Mouse (Mus musculus) liver, embryonic 11.5 days (tissue): Measurements from ENCODE around the gene Osbpl8. TPM values are rescaled to one million over a fixed set of nuclear protein-coding genes. Genes with fewer than 3 reads are reported as not detected.

Source experiments
- ATAC-seq: fragments of 200-750 bp; cut with Nextera tagmentation; replicated peaks from 2 replicates; pipeline ENCODE4 v1.8.0; 2017; ENCODE audit warnings: moderate number of reproducible peaks, mild to moderate bottlenecking, moderate TSS enrichment, moderate library complexity; ENCODE audit not compliant: low FRiP score
- DNase-seq: peaks from one replicate; pipeline ENCODE4 v3.0.0-alpha.2; 2017; ENCODE audit warnings: low spot score
- H3K27ac ChIP-seq: fragments of 300-500 bp; sonication (generic); 2 replicates; pipeline ENCODE4 v1.5.1; 2014; ENCODE audit warnings: mild to moderate bottlenecking, low read depth, low read length, control low read depth
- H3K27me3 ChIP-seq: fragments of 300-500 bp; sonication (generic); replicated peaks from 2 replicates; pipeline ENCODE4 v1.6.1; 2014; ENCODE audit warnings: low read length, mixed read lengths; ENCODE audit not compliant: control insufficient read depth, insufficient read depth
- H3K36me3 ChIP-seq: fragments of 300-500 bp; sonication (generic); 2 replicates; pipeline ENCODE4 v1.6.1; 2014; ENCODE audit warnings: mild to moderate bottlenecking, low read length, moderate library complexity, mixed read lengths; ENCODE audit not compliant: control insufficient read depth, insufficient read depth
- H3K4me1 ChIP-seq: fragments of 300-500 bp; sonication (generic); replicated peaks from 2 replicates; pipeline ENCODE4 v1.6.1; 2014; ENCODE audit warnings: low read length, mixed read lengths; ENCODE audit not compliant: control insufficient read depth, insufficient read depth
- H3K4me2 ChIP-seq: fragments of 300-500 bp; sonication (generic); 2 replicates; pipeline ENCODE4 v1.6.1; 2014; ENCODE audit warnings: mild to moderate bottlenecking, control low read depth, moderate library complexity
- H3K4me3 ChIP-seq: fragments of 300-500 bp; sonication (generic); 2 replicates; pipeline ENCODE4 v1.5.1; 2014; ENCODE audit warnings: low read depth, low read length, control low read depth
- H3K9ac ChIP-seq: fragments of 300-500 bp; sonication (generic); 2 replicates; pipeline ENCODE4 v1.6.1; 2014; ENCODE audit warnings: low read depth, low read length, control low read depth
- H3K9me3 ChIP-seq: fragments of 300-500 bp; sonication (generic); 2 replicates; pipeline ENCODE4 v1.6.1; 2016; ENCODE audit warnings: low read length, inconsistent platforms, mixed read lengths; ENCODE audit not compliant: control insufficient read depth
- whole genome bisulfite sequencing: fragments of 180-500 bp; shearing (Covaris S2); extraction: QIAGEN DNeasy Blood & Tissue Kit; methylation state at CpG from one replicate; pipeline ENCODE4 v1.1.7; 2014; 5-methylcytosine and 5-hydroxymethylcytosine counted together
- polyA plus RNA-seq: library from polyadenylated mRNA; unstranded; fragments of >200 nt; fragmentation: Nextera tagmentation; extraction: Ambion mirVana; gene quantifications from 2 replicates; pipeline ENCODE4 v1.2.1, GENCODE M21; 2014

Gene Osbpl8
- polyA plus RNA-seq, 1 experiment from 2014 or later, result 11.2 TPM

DNA sequence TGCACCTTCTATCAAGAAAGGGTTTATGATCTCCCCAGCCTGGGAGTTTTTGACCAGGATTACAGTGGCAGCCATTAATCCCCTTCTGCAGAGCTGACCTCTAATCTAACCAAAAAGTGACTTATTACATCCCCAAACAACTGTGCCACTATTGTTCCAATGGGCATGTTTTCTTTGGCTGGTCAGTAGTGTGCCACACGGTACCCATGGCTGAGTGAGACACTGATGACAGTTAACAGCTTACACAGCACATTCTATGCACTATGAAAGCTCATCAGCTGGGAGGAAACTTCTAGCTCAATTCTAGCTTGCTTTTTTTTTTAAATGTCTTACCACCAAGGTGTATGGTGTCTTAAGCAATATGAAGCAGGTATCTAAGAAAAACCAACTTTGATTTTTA, 25.4 kb upstream of the Osbpl8 start:
- no peak overlapping the region for H3K4me2 ChIP-seq
- no peak overlapping the region for H3K27ac ChIP-seq
- no peaks in the 10 kb centered on the region for H3K27me3 ChIP-seq
- H3K36me3 ChIP-seq, result no peaks in the 10 kb centered on the region
- no peaks in the 10 kb centered on the region for H3K4me1 ChIP-seq
- H3K9me3 ChIP-seq, result no peaks in the 10 kb centered on the region
- WGBS, result 76% methylated on average over 1 of the region's 1 CpGs
- no peak for DNase-seq
- no peak overlapping the region for H3K4me3 ChIP-seq
- no peak overlapping the region for H3K9ac ChIP-seq
- no peak for ATAC-seq

DNA sequence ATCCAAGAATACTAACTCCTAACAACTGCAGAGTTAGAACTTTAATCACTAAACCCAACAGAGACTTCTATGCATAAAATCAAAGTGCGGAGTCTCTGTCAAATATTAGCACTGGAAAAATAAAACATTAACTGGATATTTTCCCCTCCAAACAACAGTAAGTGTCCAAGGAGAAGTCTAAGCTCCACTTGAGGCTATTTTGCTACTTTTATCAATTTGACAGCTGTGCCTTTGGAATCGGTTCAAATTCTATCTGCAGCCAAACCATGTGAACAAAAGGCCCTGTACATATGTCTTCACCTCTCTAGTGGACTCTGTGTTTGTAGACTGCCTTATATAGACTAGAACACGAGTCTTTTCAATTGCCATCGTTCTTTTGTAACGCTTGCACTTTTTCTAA, 24.7 kb upstream of the Osbpl8 start:
- ATAC-seq (no peak), DNase-seq (no peak)
- no peak overlapping the region for H3K27ac ChIP-seq
- no peak overlapping the region for H3K4me2 ChIP-seq
- no peaks in the 10 kb centered on the region for H3K9me3 ChIP-seq
- H3K4me1 ChIP-seq, result no peaks in the 10 kb centered on the region
- H3K4me3 ChIP-seq, result no peak overlapping the region
- H3K27me3 ChIP-seq, result no peaks in the 10 kb centered on the region
- 71% methylated on average over 5 of the region's 5 CpGs for WGBS
- H3K36me3 ChIP-seq, result no peaks in the 10 kb centered on the region
- no peak overlapping the region for H3K9ac ChIP-seq

DNA sequence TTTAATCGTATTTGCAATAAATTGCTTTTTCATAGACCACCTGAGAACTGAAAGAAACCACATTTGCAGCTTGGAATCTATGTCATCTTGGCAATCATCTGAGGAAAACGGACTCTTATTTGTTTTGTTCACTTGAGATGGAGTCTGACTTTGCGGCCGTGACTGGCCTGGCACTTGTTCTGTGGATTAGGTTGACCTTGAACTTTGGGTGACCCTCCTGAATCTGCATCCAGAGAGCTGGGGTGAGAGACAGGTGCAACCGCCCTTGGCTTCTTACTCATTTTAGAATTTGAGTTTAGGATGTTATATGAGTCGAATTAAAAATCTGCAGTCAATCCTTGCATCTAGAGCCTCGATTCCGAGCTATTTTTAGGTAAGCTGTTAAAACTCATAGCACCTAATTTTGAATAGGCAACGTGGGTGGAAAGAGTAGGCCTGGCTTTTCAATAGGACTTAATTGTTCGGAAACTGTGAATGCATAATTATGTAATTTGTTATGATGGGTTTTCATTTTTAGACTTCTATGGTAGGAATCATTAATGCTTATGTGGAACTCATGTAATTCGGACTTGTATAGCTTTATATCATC, 20.1 kb upstream of the Osbpl8 start:
- DNase-seq (no peak), ATAC-seq (no peak)
- H3K9ac ChIP-seq, result no peak overlapping the region
- 83% methylated on average over 11 of the region's 11 CpGs for WGBS
- H3K9me3 ChIP-seq, result no peaks in the 10 kb centered on the region
- H3K4me1 ChIP-seq, result no peaks in the 10 kb centered on the region
- no peaks in the 10 kb centered on the region for H3K27me3 ChIP-seq
- H3K27ac ChIP-seq, result no peak overlapping the region
- H3K36me3 ChIP-seq, result no peaks in the 10 kb centered on the region
- H3K4me3 ChIP-seq, result no peak overlapping the region
- H3K4me2 ChIP-seq, result no peak overlapping the region

GRCm38 (mm10) chr10:111149761-111150160, 14.8 kb upstream of the Osbpl8 start:
- Histone ChIP-seq H3K4me3 (no peak overlapping the region), H3K9me3 (no peaks in the 10 kb centered on the region), H3K27me3 (no peaks in the 10 kb centered on the region), H3K9ac (no peak overlapping the region), H3K4me1 (no peaks in the 10 kb centered on the region), H3K36me3 (no peaks in the 10 kb centered on the region), H3K27ac (no peak overlapping the region), H3K4me2 (no peak overlapping the region)
- ATAC-seq (no peak), DNase-seq (no peak)
- WGBS, result 70% methylated on average over 5 of the region's 5 CpGs

DNA sequence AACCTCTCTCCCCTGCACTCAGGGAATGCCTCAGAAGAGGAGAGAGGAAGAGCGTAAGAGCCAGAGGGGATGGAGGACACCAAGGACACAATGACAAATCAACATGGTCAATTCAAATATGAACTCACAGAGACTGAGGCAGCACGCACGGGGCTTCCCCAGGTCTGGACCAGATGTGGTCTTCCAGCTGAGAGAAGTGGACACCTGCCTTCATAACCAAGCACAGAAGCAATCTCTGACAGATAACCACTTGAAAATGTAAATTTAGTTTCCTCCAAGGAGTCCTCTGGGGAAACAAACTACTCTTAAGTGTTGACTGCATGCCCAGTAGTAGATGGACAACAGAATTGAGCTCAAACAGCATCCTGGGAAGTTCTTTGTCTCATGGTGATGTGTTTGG, 9.5 kb upstream of the Osbpl8 start:
- Histone ChIP-seq H3K9me3 (no peaks in the 10 kb centered on the region), H3K4me3 (no peak overlapping the region), H3K27me3 (no peaks in the 10 kb centered on the region), H3K4me2 (no peak overlapping the region), H3K27ac (no peak overlapping the region), H3K9ac (no peak overlapping the region), H3K4me1 (no peaks in the 10 kb centered on the region; the same call in 1 of the 2 replicates), H3K36me3 (no peaks in the 10 kb centered on the region)
- no peak for ATAC-seq
- DNase-seq, result peak; percentile 23
- 94% methylated on average over 3 of the region's 3 CpGs for WGBS

- no peaks in the 10 kb centered on the region; the same call in 1 of the 2 replicates for H3K4me1 ChIP-seq
- H3K27ac ChIP-seq, result no peak overlapping the region
- no peak overlapping the region for H3K9ac ChIP-seq
- no peak overlapping the region for H3K4me2 ChIP-seq
- no peaks in the 10 kb centered on the region for H3K36me3 ChIP-seq
- ATAC-seq (no peak), DNase-seq (peak; percentile 12)
- H3K4me3 ChIP-seq, result no peak overlapping the region
- WGBS, result 68% methylated on average over 7 of the region's 7 CpGs
- H3K27me3 ChIP-seq, result no peaks in the 10 kb centered on the region
- H3K9me3 ChIP-seq, result no peaks in the 10 kb centered on the region
These were observed 9.0 kb upstream of the Osbpl8 start for GRCm38 (mm10) chr10:111155571-111155970.

DNA sequence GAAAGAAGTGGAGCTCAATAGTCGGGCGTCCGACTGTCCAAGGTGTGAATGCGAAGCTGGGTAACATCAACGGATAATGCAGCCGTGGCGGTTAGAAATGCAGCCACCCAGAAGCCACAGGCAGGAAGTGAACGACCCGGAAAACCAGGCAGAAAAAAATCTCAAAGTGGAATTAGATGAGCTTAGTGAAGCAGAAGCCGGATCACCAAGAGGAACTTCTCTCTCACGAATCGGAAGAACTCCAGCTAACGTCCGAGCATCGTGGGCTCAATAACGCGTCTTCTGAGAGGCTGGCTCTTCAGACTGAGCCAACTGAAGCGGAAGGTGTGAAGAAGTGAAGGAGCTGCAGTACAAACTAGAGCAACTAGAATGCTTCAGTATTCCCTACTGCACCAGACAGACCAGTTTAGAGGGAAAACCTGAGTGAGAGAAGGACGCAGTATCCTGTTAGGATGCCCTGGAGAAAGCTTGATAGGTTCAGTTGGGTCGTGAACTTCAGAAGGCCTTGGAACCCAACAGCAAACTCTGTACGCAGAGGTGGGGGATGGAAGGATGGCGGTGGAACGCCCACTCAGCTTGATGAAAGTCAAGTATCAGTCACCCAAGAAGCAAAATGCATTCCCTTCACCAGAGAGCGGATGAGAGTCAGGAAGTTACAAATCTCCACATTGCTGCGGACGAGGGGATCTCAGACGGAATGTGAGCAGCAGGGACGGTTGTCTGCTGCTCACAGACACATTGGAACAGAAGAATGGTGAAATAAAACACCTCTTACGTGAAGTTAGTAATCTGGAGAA, 8.0 kb upstream of the Osbpl8 start:
- 76% methylated on average over 29 of the region's 29 CpGs for WGBS
- peak; percentile 30 for DNase-seq
- no peak overlapping the region for H3K4me3 ChIP-seq
- no peaks in the 10 kb centered on the region for H3K9me3 ChIP-seq
- H3K4me2 ChIP-seq, result 0 out of 2 replicates have a peak overlapping the region, but pooled peaks have one; percentile 14
- no peaks in the 10 kb centered on the region for H3K36me3 ChIP-seq
- H3K9ac ChIP-seq, result no peak overlapping the region
- H3K27ac ChIP-seq, result no peak overlapping the region
- no peaks in the 10 kb centered on the region for H3K27me3 ChIP-seq
- no peak for ATAC-seq
- H3K4me1 ChIP-seq, result no peaks in the 10 kb centered on the region; the same call in 1 of the 2 replicates

DNA sequence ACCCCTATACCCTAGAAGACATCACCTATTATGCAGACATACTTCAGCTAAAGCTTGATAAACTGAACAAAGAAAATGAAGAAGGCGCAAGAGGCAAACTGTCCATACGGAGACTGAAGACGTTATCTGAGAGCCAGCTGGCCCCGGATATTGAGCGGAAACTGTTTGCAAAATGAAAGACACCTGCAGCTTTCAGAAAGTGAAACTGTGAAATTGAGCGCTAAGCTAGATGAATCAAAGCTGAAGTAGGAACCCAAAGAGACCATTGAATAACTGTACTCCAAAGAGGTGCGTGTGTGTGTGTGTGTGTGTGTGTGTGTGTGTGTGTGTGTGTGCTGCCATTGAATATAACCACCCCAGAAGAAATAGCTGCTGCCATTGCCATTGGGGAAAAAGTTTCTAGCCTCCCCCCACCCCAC, 7.3 kb upstream of the Osbpl8 start:
- Histone ChIP-seq H3K9ac (no peak overlapping the region), H3K4me1 (no peaks in the 10 kb centered on the region; the same call in 1 of the 2 replicates), H3K4me2 (no peak overlapping the region), H3K9me3 (no peaks in the 10 kb centered on the region), H3K27me3 (no peaks in the 10 kb centered on the region), H3K4me3 (no peak overlapping the region), H3K27ac (no peak overlapping the region), H3K36me3 (no peaks in the 10 kb centered on the region)
- DNase-seq (peak; percentile 16), ATAC-seq (no peak)
- WGBS, result 85% methylated on average over 7 of the region's 7 CpGs
